Mouse (Mus musculus) intestine, postnatal 0 days (tissue): ENCODE measurements around the gene Gm11437. TPM values are rescaled to one million over a fixed set of nuclear protein-coding genes. Genes with fewer than 3 reads are reported as not detected.
A peak's percentile ranks its signal among the peaks of the same experiment; 100 is the strongest.

Experiments used
- ATAC-seq: fragments of 200-750 bp; cut with Nextera tagmentation; 2 replicates; pipeline ENCODE4 v1.8.0; 2017; ENCODE audit warnings: mild to moderate bottlenecking, moderate TSS enrichment, moderate library complexity
- H3K27ac ChIP-seq: fragments of 300-500 bp; sonication (generic); 2 replicates; pipeline ENCODE4 v1.5.1; 2014; ENCODE audit warnings: mild to moderate bottlenecking, low read depth, low read length, moderate library complexity
- H3K27me3 ChIP-seq: fragments of 300-500 bp; sonication (generic); replicated peaks from 2 replicates; pipeline ENCODE4 v1.6.1; 2014; ENCODE audit warnings: low read length, mixed read lengths; ENCODE audit not compliant: control insufficient read depth, insufficient read depth
- H3K36me3 ChIP-seq: fragments of 300-500 bp; sonication (generic); 2 replicates; pipeline ENCODE4 v1.6.1; 2014; ENCODE audit warnings: mild to moderate bottlenecking, moderate library complexity; ENCODE audit not compliant: control insufficient read depth, insufficient read depth
- H3K4me1 ChIP-seq: fragments of 300-500 bp; sonication (generic); replicated peaks from 2 replicates; pipeline ENCODE4 v1.6.1; 2014; ENCODE audit warnings: antibody characterized with exemption, low read length, mixed read lengths; ENCODE audit not compliant: control insufficient read depth, insufficient read depth
- H3K4me2 ChIP-seq: fragments of 300-500 bp; sonication (generic); replicated peaks from 2 replicates; pipeline ENCODE4 v1.6.1; 2014; ENCODE audit warnings: low read depth, mild to moderate bottlenecking, moderate library complexity
- H3K4me3 ChIP-seq: fragments of 300-500 bp; sonication (generic); 2 replicates; pipeline ENCODE4 v1.5.1; 2014; ENCODE audit warnings: low read depth, low read length
- H3K9ac ChIP-seq: fragments of 300-500 bp; sonication (generic); 2 replicates; pipeline ENCODE4 v1.6.1; 2014; ENCODE audit warnings: mild to moderate bottlenecking, low read depth, low read length
- H3K9me3 ChIP-seq: fragments of 300-500 bp; sonication (generic); 2 replicates; pipeline ENCODE4 v1.6.1; 2016; ENCODE audit warnings: mixed run types; ENCODE audit not compliant: control insufficient read depth
- CTCF ChIP-seq: sonication (generic); IDR thresholded peaks from 2 replicates; pipeline ENCODE4 v1.5.1; 2016; ENCODE audit warnings: low read depth, mild to moderate bottlenecking, control low read depth, antibody characterized with exemption, moderate library complexity
- WGBS: fragments of 180-500 bp; shearing (Covaris S2); extraction: QIAGEN DNeasy Blood & Tissue Kit; methylation state at CpG from one replicate; pipeline ENCODE4 v1.1.7; 2014; 5-methylcytosine and 5-hydroxymethylcytosine counted together
- polyA plus RNA-seq: library from polyadenylated mRNA; unstranded; fragments of >200 nt; fragmentation: Nextera tagmentation; extraction: Ambion mirVana; gene quantifications from 2 replicates; pipeline ENCODE4 v1.2.1, GENCODE M21; 2015

Gm11437 gene
- polyA plus RNA-seq, 1 experiment from 2014 or later, result not detected

DNA sequence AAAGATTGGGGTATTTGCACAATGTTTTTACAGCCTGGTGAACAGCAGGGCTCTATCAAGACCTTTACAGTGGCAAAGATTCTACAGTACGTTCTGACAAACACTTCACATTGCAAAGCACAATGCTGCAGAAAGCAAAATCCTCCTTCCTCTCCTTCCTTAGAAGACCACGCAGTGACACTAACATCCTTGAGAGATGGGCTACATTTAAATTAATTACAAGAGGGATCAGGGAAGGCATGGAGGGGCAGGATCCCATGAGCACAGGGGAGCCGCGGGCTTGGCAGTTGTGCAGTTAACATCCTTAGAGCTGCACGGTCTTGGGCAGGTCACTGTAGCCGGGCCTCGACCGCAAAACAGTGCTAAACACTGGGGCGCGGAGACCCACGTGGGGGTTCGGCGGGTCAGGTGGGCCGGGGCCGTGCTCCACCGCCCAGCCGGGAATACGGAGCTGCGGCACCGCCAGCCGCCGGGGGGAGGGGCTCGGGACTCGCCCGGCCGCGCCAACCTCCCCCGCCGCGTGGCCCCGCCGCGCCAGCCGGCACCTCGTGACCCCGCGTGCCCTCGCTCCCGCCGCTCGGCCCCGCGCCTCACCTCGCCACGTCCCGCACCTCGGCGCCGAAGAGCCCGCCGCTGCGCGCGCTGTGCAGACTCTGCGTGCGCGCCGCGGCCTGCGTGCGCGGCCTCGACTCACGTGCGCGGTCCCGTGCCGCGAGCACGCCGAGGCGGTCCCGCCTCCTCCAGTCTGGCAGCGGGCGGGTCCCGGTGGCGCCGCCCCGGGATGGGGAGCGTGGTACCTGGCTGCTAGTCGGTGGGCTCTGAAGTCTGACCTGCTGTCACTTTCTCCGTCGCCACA, 38.1 kb downstream of the Gm11437 start, which contains the start of the genes Tada2a and Acaca:
Tada2a (minus strand) TSS at position 658 of the 856 bp plus-strand sequence.
Acaca (plus strand) TSS at position 730 of the 856 bp plus-strand sequence.
- peaks cover 12% of the 10 kb centered on the region; the same call in 1 of the 2 replicates for H3K36me3 ChIP-seq
- H3K27ac ChIP-seq, result peak within 1 kb of the TSS; percentile 54; the same call in 1 of the 2 replicates
- TF ChIP-seq CTCF, result 0 out of 2 replicates have a peak, but pooled peaks have one; percentile 3
- ATAC-seq, result peak; percentile 94
- peak within 1 kb of the TSS; percentile 75 for H3K4me3 ChIP-seq
- no peaks in the 10 kb centered on the region for H3K9me3 ChIP-seq
- H3K27me3 ChIP-seq, result no peaks in the 10 kb centered on the region
- H3K4me1 ChIP-seq, result no peaks in the 10 kb centered on the region
- WGBS, result under 1% methylated on average over 69 of the region's 83 CpGs
- peak within 1 kb of the TSS; percentile 81 for H3K4me2 ChIP-seq
- H3K9ac ChIP-seq, result peak within 1 kb of the TSS; percentile 58

GRCm38 (mm10) chr11:84127977-84128376, 39.3 kb downstream of the Gm11437 start:
- 80% methylated on average over 4 of the region's 4 CpGs for WGBS
- Histone ChIP-seq H3K4me2 (no peak overlapping the region), H3K36me3 (peaks cover 13% of the 10 kb centered on the region; the same call in 1 of the 2 replicates), H3K9me3 (no peaks in the 10 kb centered on the region), H3K9ac (no peak overlapping the region), H3K27me3 (no peaks in the 10 kb centered on the region), H3K4me3 (no peak overlapping the region), H3K27ac (no peak overlapping the region), H3K4me1 (no peaks in the 10 kb centered on the region)
- TF ChIP-seq CTCF, result peak; percentile 42; the same call in 1 of the 2 replicates
- ATAC-seq, result no peak

DNA sequence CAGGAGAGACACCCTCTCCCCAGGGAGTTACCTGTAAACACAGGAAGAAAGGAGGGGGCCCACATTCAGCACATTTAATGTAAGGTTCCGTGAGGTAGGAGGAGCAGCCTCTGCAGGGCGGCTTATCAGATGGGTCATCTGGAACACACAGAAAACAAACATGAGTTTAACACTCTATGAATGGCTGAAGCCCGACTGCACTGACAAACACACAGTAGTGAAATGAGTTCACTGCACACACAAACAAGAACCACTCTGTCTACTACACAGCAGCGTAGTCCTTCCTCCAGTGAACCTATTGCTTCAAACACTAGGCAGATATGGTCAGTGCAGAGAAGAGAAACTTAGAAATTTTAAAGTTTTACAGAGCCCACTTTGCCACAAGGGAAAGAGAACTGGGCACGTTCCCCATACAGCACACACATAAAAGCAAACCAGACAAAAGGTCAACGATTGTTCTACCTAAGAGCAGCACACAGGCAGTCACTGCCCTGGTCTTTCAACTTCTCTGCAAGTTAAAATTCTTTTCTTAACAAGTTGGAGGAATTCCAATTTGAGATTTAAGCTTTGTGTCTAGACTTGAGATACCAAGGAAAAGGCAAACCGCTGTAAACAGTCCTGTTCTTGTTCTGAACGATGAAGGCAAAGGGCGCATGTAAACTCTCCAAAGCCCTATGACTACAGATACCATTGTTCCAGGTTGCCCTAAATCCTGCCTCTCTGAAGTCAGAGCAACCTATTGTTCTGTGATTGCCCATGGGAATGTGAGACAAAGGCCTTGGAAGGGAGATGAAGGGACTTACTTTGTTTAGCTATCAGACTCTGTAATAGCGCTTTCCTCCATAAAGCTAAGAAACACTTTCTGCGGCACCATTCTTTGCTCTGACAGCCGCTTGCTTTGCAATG, 46.0 kb downstream of the Gm11437 start:
- Histone ChIP-seq H3K27me3 (no peaks in the 10 kb centered on the region), H3K27ac (no peak overlapping the region), H3K4me1 (no peaks in the 10 kb centered on the region), H3K36me3 (peaks cover 54% of the 10 kb centered on the region), H3K9ac (no peak overlapping the region), H3K4me2 (no peak overlapping the region), H3K4me3 (no peak overlapping the region), H3K9me3 (no peaks in the 10 kb centered on the region)
- 67% methylated on average over 12 of the region's 12 CpGs for WGBS
- ATAC-seq, result no peak
- TF ChIP-seq CTCF, result no peak

DNA sequence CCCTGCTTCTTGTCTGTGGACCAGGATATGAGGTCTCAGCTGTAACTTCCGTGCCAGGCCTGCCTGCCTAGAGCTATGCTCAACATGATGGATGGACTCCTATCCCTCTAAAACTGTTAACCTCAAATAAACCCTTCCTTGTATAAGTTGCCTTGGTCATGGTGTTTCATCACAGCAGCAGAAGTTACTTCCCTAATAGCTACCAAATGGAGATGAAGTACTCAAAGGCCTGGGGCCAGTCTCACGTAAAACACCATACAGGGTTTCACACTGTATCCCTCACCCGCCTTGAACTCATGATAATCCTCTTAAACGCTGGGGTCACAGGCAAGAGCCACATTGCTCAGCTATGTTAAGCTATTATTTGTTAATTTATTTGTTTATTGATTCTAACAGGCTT, 49.8 kb downstream of the Gm11437 start:
- H3K4me3 ChIP-seq, result no peak overlapping the region
- H3K9me3 ChIP-seq, result no peaks in the 10 kb centered on the region
- whole genome bisulfite sequencing, result 93% methylated on average over 4 of the region's 4 CpGs
- no peak overlapping the region for H3K4me2 ChIP-seq
- no peak overlapping the region for H3K9ac ChIP-seq
- no peak for ATAC-seq
- no peaks in the 10 kb centered on the region for H3K4me1 ChIP-seq
- peaks cover 56% of the 10 kb centered on the region for H3K36me3 ChIP-seq
- no peak overlapping the region for H3K27ac ChIP-seq
- no peaks in the 10 kb centered on the region for H3K27me3 ChIP-seq
- TF ChIP-seq CTCF, result no peak

DNA sequence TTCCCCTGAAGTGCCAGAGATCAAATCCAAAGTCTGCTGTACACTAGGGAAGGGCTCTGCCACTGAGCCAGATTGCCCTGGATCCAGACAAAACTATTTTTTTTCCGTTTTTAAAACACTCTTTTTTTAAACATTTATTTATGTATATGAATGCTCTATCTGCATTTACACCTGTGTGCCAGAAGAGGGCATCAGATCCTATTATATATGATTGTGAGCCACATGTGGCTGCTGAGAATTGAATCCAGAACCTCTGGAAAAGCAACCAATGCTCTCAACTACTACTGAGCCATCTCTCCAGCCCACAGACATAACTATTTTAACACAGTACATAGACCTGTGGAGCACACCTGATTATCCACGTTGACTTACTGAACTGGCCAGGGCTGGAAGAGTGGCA, 51.1 kb downstream of the Gm11437 start:
- peak; percentile 52 for TF ChIP-seq CTCF
- H3K9me3 ChIP-seq, result no peaks in the 10 kb centered on the region
- H3K4me1 ChIP-seq, result no peaks in the 10 kb centered on the region
- no peak for ATAC-seq
- no peak overlapping the region for H3K27ac ChIP-seq
- no peak overlapping the region for H3K9ac ChIP-seq
- H3K4me2 ChIP-seq, result no peak overlapping the region
- no peaks in the 10 kb centered on the region for H3K27me3 ChIP-seq
- H3K36me3 ChIP-seq, result peaks cover 54% of the 10 kb centered on the region
- 56% methylated on average over 2 of the region's 2 CpGs for WGBS
- H3K4me3 ChIP-seq, result no peak overlapping the region

GRCm38 (mm10) chr11:84115646-84116045, 51.6 kb downstream of the Gm11437 start:
- no peak for ATAC-seq
- Histone ChIP-seq H3K27me3 (no peaks in the 10 kb centered on the region), H3K36me3 (peaks cover 49% of the 10 kb centered on the region), H3K4me2 (no peak overlapping the region), H3K27ac (no peak overlapping the region), H3K4me3 (no peak overlapping the region), H3K4me1 (no peaks in the 10 kb centered on the region), H3K9me3 (no peaks in the 10 kb centered on the region), H3K9ac (no peak overlapping the region)
- TF ChIP-seq CTCF, result no peak
- 84% methylated on average over 9 of the region's 9 CpGs for WGBS
